Mouse (Mus musculus): ENCODE data around the gene Gm13420.
"Not testable (repeated sequence)": the region's sequence is repeated elsewhere in the genome, so short reads cannot be mapped to it uniquely, and the experiment has no call there.

The Gm13420 gene

GRCm38 (mm10) chr2:29751497-29751896, at the start of gene Gm13420:
Gene Gm13420 (minus strand): TSS chr2:29751685.
- DNase-seq (ENCODE audit: extremely low spot score, low read depth, low spot score) = no peak

GRCm38 (mm10) chr2:29792772-29793487, 41.4 kb upstream of the Gm13420 start:
- DNase-seq (ENCODE audit: extremely low spot score, low read depth, low spot score) = no peak

- DNase-seq (ENCODE audit: extremely low spot score, low read depth, low spot score) = no peak
Measured at GRCm38 (mm10) chr2:29787937-29788681, 36.6 kb upstream of the Gm13420 start, which contains the start of gene Trub2. Gene Trub2 (minus strand): TSS chr2:29788502.

GRCm38 (mm10) chr2:29787104-29787917, 35.8 kb upstream of the Gm13420 start, which contains the start of gene Coq4:
Gene Coq4 (plus strand): TSS chr2:29787493.
- DNase-seq (ENCODE audit: extremely low spot score, low read depth, low spot score) = peak; percentile 95

GRCm38 (mm10) chr2:29784290-29784689, 32.8 kb upstream of the Gm13420 start:
- DNase-seq (ENCODE audit: extremely low spot score, low read depth, low spot score) = no peak

- not testable (repeated sequence) for DNase-seq (ENCODE audit: extremely low spot score, low read depth, low spot score)
Measured at GRCm38 (mm10) chr2:29781256-29781655, 29.8 kb upstream of the Gm13420 start.

GRCm38 (mm10) chr2:29773323-29773722, 21.8 kb upstream of the Gm13420 start:
- no peak for DNase-seq (ENCODE audit: extremely low spot score, low read depth, low spot score)

- DNase-seq (ENCODE audit: extremely low spot score, low read depth, low spot score) = no peak
Measured at GRCm38 (mm10) chr2:29771611-29772461, 20.4 kb upstream of the Gm13420 start.

GRCm38 (mm10) chr2:29770162-29770561, 18.7 kb upstream of the Gm13420 start:
- no peak for DNase-seq (ENCODE audit: extremely low spot score, low read depth, low spot score)

- no peak for DNase-seq (ENCODE audit: extremely low spot score, low read depth, low spot score)
Measured at GRCm38 (mm10) chr2:29768901-29769300, 17.4 kb upstream of the Gm13420 start.

- no peak for DNase-seq (ENCODE audit: extremely low spot score, low read depth, low spot score)
Measured at GRCm38 (mm10) chr2:29767976-29768709, 16.7 kb upstream of the Gm13420 start.

GRCm38 (mm10) chr2:29764831-29765230, 13.3 kb upstream of the Gm13420 start:
- DNase-seq (ENCODE audit: extremely low spot score, low read depth, low spot score) = no peak

GRCm38 (mm10) chr2:29755693-29756092, 4.2 kb upstream of the Gm13420 start:
- no peak for DNase-seq (ENCODE audit: extremely low spot score, low read depth, low spot score)

GRCm38 (mm10) chr2:29752397-29752796, 912 bp upstream of the Gm13420 start:
- no peak for DNase-seq (ENCODE audit: extremely low spot score, low read depth, low spot score)

- DNase-seq (ENCODE audit: extremely low spot score, low read depth, low spot score) = no peak
Measured at GRCm38 (mm10) chr2:29748499-29748898, 3.0 kb downstream of the Gm13420 start.

GRCm38 (mm10) chr2:29747852-29748251, 3.6 kb downstream of the Gm13420 start:
- DNase-seq (ENCODE audit: extremely low spot score, low read depth, low spot score) = no peak

GRCm38 (mm10) chr2:29747188-29747782, 4.2 kb downstream of the Gm13420 start:
- DNase-seq (ENCODE audit: extremely low spot score, low read depth, low spot score) = no peak

- no peak for DNase-seq (ENCODE audit: extremely low spot score, low read depth, low spot score)
Measured at GRCm38 (mm10) chr2:29744256-29744655, 7.2 kb downstream of the Gm13420 start.

- no peak for DNase-seq (ENCODE audit: extremely low spot score, low read depth, low spot score)
Measured at GRCm38 (mm10) chr2:29741207-29741606, 10.3 kb downstream of the Gm13420 start.
